Mouse (Mus musculus): ENCODE results near the gene Pitpna.

Pitpna gene

GRCm38 (mm10) chr11:75563851-75564548, 23.9 kb upstream of the Pitpna start:
- in situ Hi-C loops (cut with MboI, MseI): no loop called here

GRCm38 (mm10) chr11:75565849-75566248, 22.0 kb upstream of the Pitpna start:
- in situ Hi-C loops (cut with MboI, MseI): no loop called here

- in situ Hi-C loops (cut with MboI, MseI): no loop called here
Observed at GRCm38 (mm10) chr11:75566276-75567196, 21.4 kb upstream of the Pitpna start.

- in situ Hi-C loops (cut with MboI, MseI): no loop called here
Observed at GRCm38 (mm10) chr11:75567346-75568114, 20.4 kb upstream of the Pitpna start.

GRCm38 (mm10) chr11:75568115-75568511, 19.8 kb upstream of the Pitpna start:
- in situ Hi-C loops (cut with MboI, MseI): no loop called here

- in situ Hi-C loops (cut with MboI, MseI): no loop called here
Observed at GRCm38 (mm10) chr11:75568962-75569361, 18.9 kb upstream of the Pitpna start.

- in situ Hi-C loops (cut with MboI, MseI): loop anchor here (5.0 kb wide), 1 partner anchor 38 kb away; the partner anchor contains the start of gene Slc43a2
Observed at GRCm38 (mm10) chr11:75570375-75571125, 17.3 kb upstream of the Pitpna start.

- in situ Hi-C loops (cut with MboI, MseI): loop anchor here (5.0 kb wide), 1 partner anchor 39 kb away; the partner anchor contains the start of gene Slc43a2
Observed at GRCm38 (mm10) chr11:75571126-75571990, 16.5 kb upstream of the Pitpna start.

- in situ Hi-C loops (cut with MboI, MseI): loop anchor here (5.0 kb wide), 1 partner anchor 40 kb away; the partner anchor contains the start of gene Slc43a2
Observed at GRCm38 (mm10) chr11:75572301-75572791, 15.6 kb upstream of the Pitpna start.

GRCm38 (mm10) chr11:75572854-75573650, 14.8 kb upstream of the Pitpna start:
- in situ Hi-C loops (cut with MboI, MseI): loop anchor here (5.0 kb wide), 1 partner anchor 41 kb away; the partner anchor contains the start of gene Slc43a2

GRCm38 (mm10) chr11:75574378-75575123, 13.3 kb upstream of the Pitpna start:
- in situ Hi-C loops (cut with MboI, MseI): loop anchor here (5.0 kb wide), 1 partner anchor 42 kb away; the partner anchor contains the start of gene Slc43a2

- in situ Hi-C loops (cut with MboI, MseI): no loop called here
Observed at GRCm38 (mm10) chr11:75575560-75576123, 12.3 kb upstream of the Pitpna start.

GRCm38 (mm10) chr11:75578609-75579008, 9.3 kb upstream of the Pitpna start:
- in situ Hi-C loops (cut with MboI, MseI): no loop called here

- in situ Hi-C loops (cut with MboI, MseI): no loop called here
Observed at GRCm38 (mm10) chr11:75581495-75582149, 6.3 kb upstream of the Pitpna start.

- in situ Hi-C loops (cut with MboI, MseI): no loop called here
Observed at GRCm38 (mm10) chr11:75583521-75583920, 4.4 kb upstream of the Pitpna start.

- in situ Hi-C loops (cut with MboI, MseI): no loop called here
Observed at GRCm38 (mm10) chr11:75585061-75585460, 2.8 kb upstream of the Pitpna start.

GRCm38 (mm10) chr11:75585978-75586377, 1.9 kb upstream of the Pitpna start:
- in situ Hi-C loops (cut with MboI, MseI): no loop called here
